Comparison of ENCODE assay signal across 28 mouse cellular contexts in genomic region chr16:5501961-5502360, GRCm38 (mm10).
"Had no signal": no experiment of that assay in that cellular context is flagged by ENCODE, and none has a peak within 500 bp of the region (broad histone marks: within the 10 kb centered on the region; RNA-seq: fewer than 3 reads in every experiment).

No protein-coding gene starts in this region.

- H3K4me2 ChIP-seq: heart, embryonic 12.5 days; hindbrain, embryonic 12.5 days; hindbrain, embryonic 14.5 days; intestine, embryonic 15.5 days; limb, embryonic 12.5 days; liver, embryonic 11.5 days; liver, embryonic 13.5 days; liver, embryonic 15.5 days had no signal

- H3K9me3 ChIP-seq: heart, embryonic 10.5 days; heart, embryonic 12.5 days; hindbrain, embryonic 10.5 days; hindbrain, embryonic 12.5 days; intestine, embryonic 15.5 days; limb, embryonic 10.5 days; limb, embryonic 12.5 days; liver, embryonic 13.5 days; liver, embryonic 15.5 days had no signal

- H3K27me3 ChIP-seq: heart, embryonic 12.5 days; intestine, embryonic 15.5 days; limb, embryonic 12.5 days; liver, embryonic 13.5 days; liver, embryonic 15.5 days had no signal

- H3K4me3 ChIP-seq: gastrocnemius, adult 2 months; heart, embryonic 10.5 days; heart, embryonic 12.5 days; hindbrain, embryonic 10.5 days; hindbrain, embryonic 12.5 days; intestine, embryonic 15.5 days; left cerebral cortex, adult 2 months; limb, embryonic 10.5 days; limb, embryonic 12.5 days; liver, embryonic 13.5 days; liver, embryonic 15.5 days had no signal

- H3K36me3 ChIP-seq: heart, embryonic 10.5 days; heart, embryonic 12.5 days; hindbrain, embryonic 10.5 days; hindbrain, embryonic 12.5 days; intestine, embryonic 15.5 days; limb, embryonic 10.5 days; limb, embryonic 12.5 days; liver, embryonic 13.5 days; liver, embryonic 15.5 days had no signal

- ATAC-seq: hindbrain, embryonic 16.5 days; inflammation-experienced regulatory T-cells, adult 6 months; intestine, embryonic 15.5 days; intestine, postnatal 0 days; liver, postnatal 0 days had no signal

- H3K27ac ChIP-seq: gastrocnemius, adult 2 months; heart, embryonic 10.5 days; hindbrain, embryonic 10.5 days; hindbrain, embryonic 12.5 days; hindbrain, embryonic 14.5 days; intestine, embryonic 15.5 days; left cerebral cortex, adult 2 months; limb, embryonic 10.5 days; limb, embryonic 12.5 days; liver, embryonic 13.5 days; liver, embryonic 15.5 days had no signal

- H3K4me1 ChIP-seq: heart, embryonic 10.5 days; heart, embryonic 12.5 days; hindbrain, embryonic 12.5 days; intestine, embryonic 15.5 days; limb, embryonic 10.5 days; limb, embryonic 12.5 days; liver, embryonic 13.5 days; liver, embryonic 15.5 days had no signal

- H3K9ac ChIP-seq: heart, embryonic 12.5 days; hindbrain, embryonic 12.5 days; hindbrain, embryonic 14.5 days; intestine, embryonic 15.5 days; limb, embryonic 12.5 days; liver, embryonic 13.5 days; liver, embryonic 15.5 days; liver, postnatal 0 days had no signal

- DNase-seq: gastrocnemius, adult 2 months; gastrocnemius, postnatal 10 days; gastrocnemius, postnatal 25 days; heart, adult 18-20 months; heart, postnatal 10 days; heart, postnatal 4 days; kidney, adult 18-20 months; kidney, adult 8-10 months; kidney, postnatal 10 days; kidney, postnatal 25 days; kidney, postnatal 4 days; liver; liver, embryonic 13.5 days; liver, postnatal 0 days had no signal
